In the genomic region with DNA sequence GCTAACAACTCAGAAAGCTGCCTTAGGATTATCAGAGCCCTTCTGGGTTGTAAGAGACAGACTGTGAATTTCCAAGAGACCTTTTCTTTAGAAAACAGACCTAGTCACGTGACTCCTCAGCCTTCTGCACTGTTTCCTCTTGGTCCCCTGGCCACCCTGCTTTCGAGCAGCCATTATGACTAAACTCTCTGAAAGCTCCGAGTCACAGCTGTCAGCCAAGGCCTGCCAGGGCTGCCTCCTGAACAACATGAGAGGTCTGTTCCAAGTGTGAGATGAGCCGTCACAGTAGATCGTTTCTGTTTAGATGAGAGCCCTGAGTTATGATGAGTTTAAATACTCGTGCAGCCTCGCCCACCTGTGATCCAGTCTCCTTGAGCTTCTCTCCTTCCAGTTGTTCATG, we compare ENCODE assay signal across 20 mouse cellular contexts. TPM values are rescaled to one million over a fixed set of nuclear protein-coding genes. Genes with fewer than 3 reads are reported as not detected.
DNase-seq lines count a peak whose midpoint lies in the region; ATAC-seq and TF ChIP-seq lines count a peak whose summit lies in the region.
"Had no signal": no experiment of that assay in that cellular context is flagged by ENCODE, and none has a peak within 500 bp of the region (broad histone marks: within the 10 kb centered on the region; RNA-seq: fewer than 3 reads in every experiment).

No protein-coding gene starts in this region.

- no peaks in the 10 kb centered on the region for H3K27me3 ChIP-seq in midbrain, postnatal 0 days (ENCODE audit: insufficient read depth, low read length)
- H3K27me3 ChIP-seq in midbrain, embryonic 10.5 days (ENCODE audit: low read depth, poor library complexity, severe bottlenecking) = no peaks in the 10 kb centered on the region
- H3K27me3 ChIP-seq: hindbrain, embryonic 13.5 days had no signal

- DNase-seq in cerebellum, postnatal 10 days = peak; percentile 50 to 61
- DNase-seq in cerebellum, postnatal 25 days = no peak
- DNase-seq in layer of hippocampus, adult 11-12 months (ENCODE audit: low spot score) = peak; percentile 23
- no peak for DNase-seq in layer of hippocampus, postnatal 25 days (ENCODE audit: extremely low spot score in 1 of 2, low spot score in 1 of 2)
- DNase-seq in midbrain, postnatal 0 days (ENCODE audit: low spot score) = peak; percentile 26
- no peak for DNase-seq in midbrain, embryonic 10.5 days (ENCODE audit: low spot score)
- peak; percentile 29 to 51 for DNase-seq in layer of hippocampus, postnatal 14 days (ENCODE audit: low spot score in 2 of 2)
- no peak for DNase-seq in right cerebral cortex, postnatal 25 days
- DNase-seq: adrenal gland, postnatal 14 days; B cell, adult 2 months; cerebellum, adult 8-10 months; gastrocnemius, postnatal 36 days; heart, postnatal 10 days; heart, postnatal 4 days had no signal

- no peaks in the 10 kb centered on the region for H3K9me3 ChIP-seq in midbrain, postnatal 0 days (ENCODE audit: low read length)
- no peaks in the 10 kb centered on the region for H3K9me3 ChIP-seq in midbrain, embryonic 10.5 days (replicated peaks)
- H3K9me3 ChIP-seq: embryonic facial prominence, embryonic 10.5 days; G1E; hindbrain, embryonic 13.5 days had no signal

- H3K9ac ChIP-seq in midbrain, postnatal 0 days (replicated peaks; ENCODE audit: low read length, poor library complexity, severe bottlenecking) = no peak overlapping the region
- H3K9ac ChIP-seq: hindbrain, embryonic 13.5 days had no signal

- no peak overlapping the region for H3K4me3 ChIP-seq in midbrain, postnatal 0 days (ENCODE audit: low read depth, low read length)
- H3K4me3 ChIP-seq in midbrain, embryonic 10.5 days = no peak overlapping the region
- H3K4me3 ChIP-seq: embryonic facial prominence, embryonic 10.5 days; heart, embryonic 10.5 days; hindbrain, embryonic 13.5 days had no signal

- no peak overlapping the region for H3K4me2 ChIP-seq in midbrain, postnatal 0 days (ENCODE audit: low read depth, low read length, poor library complexity, severe bottlenecking)
- H3K4me2 ChIP-seq: hindbrain, embryonic 13.5 days had no signal

- ATAC-seq in midbrain, postnatal 0 days (ENCODE audit: low FRiP score) = no peak
- ATAC-seq: CD4-positive, CD25-positive, alpha-beta regulatory T cell, adult 4 months; forebrain, embryonic 14.5 days had no signal

- TF ChIP-seq CTCF in midbrain, postnatal 0 days (IDR thresholded peaks at IDR 0.05) = no peak

- H3K27ac ChIP-seq in midbrain, postnatal 0 days (ENCODE audit: low read depth, low read length) = no peak overlapping the region
- H3K27ac ChIP-seq in midbrain, embryonic 10.5 days (replicated peaks) = no peak overlapping the region
- H3K27ac ChIP-seq: embryonic facial prominence, embryonic 10.5 days; heart, embryonic 10.5 days; hindbrain, embryonic 13.5 days had no signal

- H3K4me1 ChIP-seq in midbrain, postnatal 0 days (ENCODE audit: insufficient read depth, low read length) = no peaks in the 10 kb centered on the region
- no peaks in the 10 kb centered on the region for H3K4me1 ChIP-seq in midbrain, embryonic 10.5 days
- H3K4me1 ChIP-seq: embryonic facial prominence, embryonic 10.5 days; heart, embryonic 10.5 days; hindbrain, embryonic 13.5 days had no signal

- peaks cover 30% of the 10 kb centered on the region for H3K36me3 ChIP-seq in midbrain, postnatal 0 days (ENCODE audit: insufficient read depth, low read length)
- peaks cover 95% of the 10 kb centered on the region for H3K36me3 ChIP-seq in midbrain, embryonic 10.5 days

- 90% methylated on average over 7 of the region's 7 CpGs for WGBS in midbrain, postnatal 0 days
- 91% methylated on average over 7 of the region's 7 CpGs for WGBS in midbrain, embryonic 10.5 days

RNA-seq across cellular contexts. Expression of a gene that starts 30.3 kb away (rescaled TPM):
- total RNA-seq in layer of hippocampus, postnatal 25 days (2021) = 1 to 10 TPM; 5.3 to 7.6 TPM
- total RNA-seq in midbrain, postnatal 0 days (2014; rRNA removed) = 4.0 and 4.9 TPM in 2 replicates
- polyA plus RNA-seq in midbrain, postnatal 0 days (2015; fragmentation: Nextera tagmentation; extraction: Ambion mirVana) = 2.1 and 2.5 TPM in 2 replicates
- polyA plus RNA-seq in midbrain, embryonic 10.5 days (2016; fragmentation: Nextera tagmentation; extraction: Ambion mirVana) = 9.6 and 9.9 TPM in 2 replicates
- total RNA-seq in layer of hippocampus, postnatal 14 days (2021) = 1 to 10 TPM; 6.5 to 6.9 TPM

RNA-seq across cellular contexts. Expression of a gene that starts 37.6 kb away (rescaled TPM):
- 10 to 100 TPM; 86.4 to 94.5 TPM for total RNA-seq in layer of hippocampus, postnatal 25 days (2021)
- 68.7 and 86.2 TPM in 2 replicates for total RNA-seq in midbrain, postnatal 0 days (2014; rRNA removed)
- polyA plus RNA-seq in midbrain, postnatal 0 days (2015; fragmentation: Nextera tagmentation; extraction: Ambion mirVana) = 39.3 and 59.3 TPM in 2 replicates
- polyA plus RNA-seq in midbrain, embryonic 10.5 days (2016; fragmentation: Nextera tagmentation; extraction: Ambion mirVana) = 31.5 and 36.0 TPM in 2 replicates
- 100 to 1,000 TPM; 118 to 125 TPM for total RNA-seq in layer of hippocampus, postnatal 14 days (2021)

Comparison
In these comparisons a context has a peak if more than half of its experiments do, and no peak if none do; other contexts are left out.
1. DNase-seq: peak in cerebellum, postnatal 10 days (2 of 2), layer of hippocampus, adult 11-12 months (single experiment), midbrain, postnatal 0 days (single experiment) and layer of hippocampus, postnatal 14 days (2 of 2); none in cerebellum, postnatal 25 days (0 of 2), layer of hippocampus, postnatal 25 days (0 of 2), midbrain, embryonic 10.5 days (single experiment) and right cerebral cortex, postnatal 25 days (single experiment).